Mouse (Mus musculus) heart, postnatal 0 days (tissue): ENCODE measurements at regions not wholly inside any gene's neighbourhood (a gene's known extent, or its start where the extent isn't known, plus 50 kb on each side); places are given as distances from the start of the nearest gene placed in this dataset.

ENCODE experiments used
- CTCF ChIP-seq: IDR thresholded peaks from 2 replicates; pipeline ENCODE4 v1.5.1; 2016; ENCODE audit warnings: antibody characterized with exemption, control low read depth, low read depth
- EP300 ChIP-seq: IDR thresholded peaks from 2 replicates; pipeline ENCODE4 v1.6.1; 2016; ENCODE audit warnings: antibody characterized with exemption, low read depth

GRCm38 (mm10) chr12:27018366-27018765 lies 324.0 kb downstream of the Sox11 start:
- TF ChIP-seq EP300 (no peak), CTCF (no peak)
